Mouse (Mus musculus) bone marrow, adult 2 months (tissue): ENCODE measurements around the gene Gimap8.

Experiments used
- CTCF ChIP-seq: fragments of 200-500 bp; IDR thresholded peaks from 2 replicates; pipeline ENCODE4 v1.5.1; 2011; ENCODE audit warnings: low read length, control low read depth; ENCODE audit not compliant: control insufficient read depth, insufficient read depth
- POLR2A ChIP-seq: fragments of 200-500 bp; IDR thresholded peaks from 2 replicates; pipeline ENCODE4 v1.6.1; 2011; ENCODE audit warnings: low read depth, mild to moderate bottlenecking, control low read depth, low read length, borderline replicate concordance; ENCODE audit not compliant: control insufficient read depth

- TF ChIP-seq POLR2A (no peak), CTCF (no peak)
Measured at GRCm38 (mm10) chr6:48677492-48678345, 30.7 kb downstream of the Gimap8 start.
